Mouse (Mus musculus) cerebellum, postnatal 14 days (tissue): ENCODE results near the gene Kcnj3.

Experiments used
- DNase-seq, 2 experiments: peaks; one replicate each; pipeline ENCODE4 v3.0.0; 2021; ENCODE audit warnings: mixed read lengths in 2 of 2

Gene Kcnj3

GRCm38 (mm10) chr2:55517297-55517696 is 81.5 kb downstream of the Kcnj3 start:
- DNase-seq: no peak

GRCm38 (mm10) chr2:55532738-55533491 is 97.1 kb downstream of the Kcnj3 start:
- DNase-seq: no peak

GRCm38 (mm10) chr2:55534946-55535345 is 99.2 kb downstream of the Kcnj3 start:
- no peak for DNase-seq

DNA sequence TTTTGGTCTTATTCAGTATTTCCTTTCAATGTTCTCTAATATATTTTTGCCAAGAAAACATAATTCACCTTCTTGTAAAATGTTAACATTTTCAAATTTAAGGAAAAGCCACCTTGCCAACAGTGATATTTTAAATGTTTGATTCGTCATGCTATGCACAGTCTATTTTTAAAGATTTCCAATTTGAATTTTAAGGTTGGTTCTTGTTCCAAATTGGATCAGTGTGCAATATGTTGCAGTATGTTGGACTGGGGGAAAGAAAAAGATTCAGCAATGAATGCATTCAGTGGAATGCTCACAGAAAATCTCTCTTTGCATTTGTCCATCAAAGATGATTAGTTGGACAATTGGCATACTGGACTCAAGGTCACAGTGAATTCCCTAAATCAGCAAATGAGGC is 99.7 kb downstream of the Kcnj3 start:
- no peak for DNase-seq

- DNase-seq: no peak
Observed at GRCm38 (mm10) chr2:55547612-55548011, 111.8 kb downstream of the Kcnj3 start.

GRCm38 (mm10) chr2:55558368-55558985 is 122.7 kb downstream of the Kcnj3 start:
- no peak for DNase-seq

- no peak for DNase-seq
Observed at GRCm38 (mm10) chr2:55569291-55569690, 133.5 kb downstream of the Kcnj3 start.

- no peak for DNase-seq
Observed at GRCm38 (mm10) chr2:55571425-55571824, 135.7 kb downstream of the Kcnj3 start.

DNA sequence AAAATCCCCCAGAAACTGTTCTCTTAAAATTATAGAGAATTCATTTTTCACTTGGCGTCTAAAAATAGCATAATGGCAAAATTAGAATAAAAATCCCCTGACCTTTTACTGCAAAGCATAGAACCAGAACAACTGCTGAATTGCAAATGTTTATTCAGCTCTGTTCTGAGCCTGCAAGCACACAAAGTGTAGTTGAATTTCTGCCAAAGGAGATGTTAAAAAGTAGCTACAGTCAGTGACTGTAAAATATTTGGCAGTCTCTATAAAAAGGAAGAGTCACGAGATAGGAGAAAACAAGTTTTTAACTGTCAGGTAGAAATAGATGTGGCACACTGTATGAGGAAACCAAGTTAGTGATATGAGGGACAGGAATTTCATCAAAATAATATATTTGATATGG is 144.5 kb downstream of the Kcnj3 start:
- DNase-seq: no peak

- no peak for DNase-seq
Observed at GRCm38 (mm10) chr2:55591226-55591988, 155.6 kb downstream of the Kcnj3 start.
